Mouse (Mus musculus) forebrain, postnatal 0 days (tissue): Measurements from ENCODE around the gene Fbxo2. TPM values are rescaled to one million over a fixed set of nuclear protein-coding genes. Genes with fewer than 3 reads are reported as not detected.

Source experiments
- ATAC-seq: fragments of 200-750 bp; cut with Nextera tagmentation; 2 replicates; pipeline ENCODE4 v1.8.0; 2017; ENCODE audit warnings: mild to moderate bottlenecking, moderate library complexity
- DNase-seq: peaks from one replicate; pipeline ENCODE4 v3.0.0-alpha.2; 2015
- H3K27ac ChIP-seq: fragments of 300-500 bp; sonication (generic); 2 replicates; pipeline ENCODE4 v1.5.1; 2014; ENCODE audit warnings: low read depth, mild to moderate bottlenecking, antibody characterized with exemption, low read length, moderate library complexity, mixed read lengths
- H3K27me3 ChIP-seq: fragments of 300-500 bp; sonication (generic); 2 replicates; pipeline ENCODE4 v1.6.1; 2014; ENCODE audit warnings: mild to moderate bottlenecking, low read length, mixed read lengths; ENCODE audit not compliant: insufficient read depth
- H3K36me3 ChIP-seq: fragments of 300-500 bp; sonication (generic); 2 replicates; pipeline ENCODE4 v1.6.1; 2014; ENCODE audit warnings: mild to moderate bottlenecking, moderate library complexity; ENCODE audit not compliant: insufficient read depth
- H3K4me1 ChIP-seq: fragments of 300-500 bp; sonication (generic); 2 replicates; pipeline ENCODE4 v1.6.1; 2014; ENCODE audit warnings: antibody characterized with exemption; ENCODE audit not compliant: insufficient read depth
- H3K4me2 ChIP-seq: fragments of 300-500 bp; sonication (generic); 2 replicates; pipeline ENCODE4 v1.6.1; 2014; ENCODE audit warnings: low read depth, mild to moderate bottlenecking, moderate library complexity
- H3K4me3 ChIP-seq: fragments of 300-500 bp; sonication (generic); 2 replicates; pipeline ENCODE4 v1.5.1; 2014; ENCODE audit warnings: low read depth, low read length, mixed read lengths
- H3K9ac ChIP-seq: fragments of 300-500 bp; sonication (generic); 2 replicates; pipeline ENCODE4 v1.6.1; 2014; ENCODE audit warnings: mild to moderate bottlenecking
- H3K9me3 ChIP-seq: fragments of 300-500 bp; sonication (generic); 2 replicates; pipeline ENCODE4 v1.6.1; 2016; ENCODE audit warnings: low read length
- CTCF ChIP-seq: sonication (generic); IDR thresholded peaks from 2 replicates; pipeline ENCODE4 v1.5.1; 2016; ENCODE audit warnings: antibody characterized with exemption, control low read depth, low read depth
- WGBS: fragments of 180-500 bp; shearing (Covaris S2); extraction: QIAGEN DNeasy Blood & Tissue Kit; methylation state at CpG from one replicate; pipeline ENCODE4 v1.1.7; 2014; 5-methylcytosine and 5-hydroxymethylcytosine counted together
- polyA plus RNA-seq: library from polyadenylated mRNA; unstranded; fragments of >200 nt; fragmentation: Nextera tagmentation; extraction: Ambion mirVana; gene quantifications from 2 replicates; pipeline ENCODE4 v1.2.1, GENCODE M21; 2015
- total RNA-seq: library from RNA; depleted of rRNA; stranded (reverse); fragments of >200 nt; gene quantifications from 2 replicates; pipeline ENCODE4 v1.2.3, GENCODE M21; 2014

Gene Fbxo2
- total and polyA plus RNA-seq, 2 experiments from 2014 or later, result 11.9 to 15.6 TPM

DNA sequence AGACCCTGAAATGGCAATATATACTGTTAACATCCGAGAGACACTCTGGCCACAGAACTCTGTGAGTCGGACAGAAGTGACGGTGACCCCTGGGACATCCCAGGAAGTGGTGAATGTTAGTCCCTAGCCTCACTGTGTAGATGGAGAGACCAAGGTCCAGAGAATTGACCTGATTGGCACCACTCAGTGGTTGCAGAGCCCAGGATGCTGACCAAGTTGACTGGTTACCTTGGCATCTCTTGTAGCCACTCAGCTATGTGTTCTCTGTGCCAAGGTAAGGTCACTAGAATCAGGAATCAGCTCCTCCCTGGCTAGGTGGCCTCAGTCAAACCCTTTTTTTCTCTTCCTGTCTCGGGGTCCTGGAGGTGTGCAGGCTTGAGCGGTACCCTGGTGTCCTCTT, 16.7 kb upstream of the Fbxo2 start:
- Histone ChIP-seq H3K9me3 (no peaks in the 10 kb centered on the region), H3K9ac (no peak overlapping the region), H3K36me3 (peaks cover 35% of the 10 kb centered on the region), H3K4me2 (no peak overlapping the region), H3K27me3 (no peaks in the 10 kb centered on the region), H3K27ac (no peak overlapping the region), H3K4me1 (no peaks in the 10 kb centered on the region), H3K4me3 (no peak overlapping the region)
- TF ChIP-seq CTCF, result no peak
- ATAC-seq, result no peak
- DNase-seq, result no peak
- 88% methylated on average over 5 of the region's 5 CpGs for WGBS

DNA sequence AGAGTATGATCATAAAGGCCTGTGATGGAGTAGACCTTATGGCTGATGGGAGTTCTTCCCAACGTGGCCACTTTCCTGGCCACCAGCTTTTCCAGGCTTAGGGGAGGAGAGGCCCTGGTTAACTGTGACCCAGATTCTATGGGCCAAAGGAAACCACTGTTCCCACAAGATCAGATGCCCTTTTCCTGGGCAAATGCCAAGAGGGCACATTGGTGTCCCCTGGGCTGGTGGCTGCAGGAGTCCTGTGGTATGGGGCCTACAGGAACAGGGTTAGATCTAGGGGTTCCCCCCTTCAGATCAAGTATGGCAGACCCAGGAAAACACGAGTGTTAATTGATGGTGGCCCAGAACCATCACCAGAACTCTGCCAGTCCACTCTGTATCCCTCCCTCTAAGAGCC, 12.7 kb upstream of the Fbxo2 start:
- WGBS, result 82% methylated on average over 2 of the region's 2 CpGs

DNA sequence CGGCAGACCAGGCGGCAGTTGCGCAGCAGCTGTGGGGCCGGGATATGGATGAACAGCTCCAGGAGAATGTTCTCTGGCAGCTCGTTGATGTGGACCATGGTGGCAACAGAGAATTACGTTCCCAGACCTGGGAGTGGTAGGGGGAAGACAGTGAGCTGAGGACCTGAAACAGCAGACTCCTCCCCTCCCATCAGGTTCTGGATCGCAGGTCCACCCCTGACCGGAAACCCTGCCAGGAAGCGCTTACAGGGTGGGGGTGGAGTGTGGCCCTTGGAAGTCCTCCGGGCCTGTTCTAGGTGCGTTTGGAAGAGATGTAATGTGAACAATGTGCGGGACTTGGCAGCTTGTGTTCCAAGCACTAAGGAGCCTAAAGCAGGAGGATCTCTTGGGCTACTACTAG, 10.9 kb upstream of the Fbxo2 start:
- Histone ChIP-seq H3K4me2 (no peak overlapping the region), H3K36me3 (peaks cover 51% of the 10 kb centered on the region), H3K4me3 (no peak overlapping the region), H3K9ac (no peak overlapping the region), H3K9me3 (no peaks in the 10 kb centered on the region), H3K4me1 (no peaks in the 10 kb centered on the region), H3K27ac (no peak overlapping the region), H3K27me3 (no peaks in the 10 kb centered on the region)
- DNase-seq (no peak), ATAC-seq (no peak)
- WGBS, result 81% methylated on average over 12 of the region's 12 CpGs
- TF ChIP-seq CTCF, result no peak

More for the DNA sequence above, 12.7 kb upstream of the Fbxo2 start:
- H3K27ac ChIP-seq, result no peak overlapping the region
- no peaks in the 10 kb centered on the region for H3K4me1 ChIP-seq
- no peak overlapping the region for H3K9ac ChIP-seq
- H3K9me3 ChIP-seq, result no peaks in the 10 kb centered on the region
- no peak for TF ChIP-seq CTCF
- ATAC-seq, result no peak
- DNase-seq, result no peak
- no peaks in the 10 kb centered on the region for H3K27me3 ChIP-seq
- no peak overlapping the region for H3K4me2 ChIP-seq
- peaks cover 37% of the 10 kb centered on the region for H3K36me3 ChIP-seq
- no peak overlapping the region for H3K4me3 ChIP-seq

DNA sequence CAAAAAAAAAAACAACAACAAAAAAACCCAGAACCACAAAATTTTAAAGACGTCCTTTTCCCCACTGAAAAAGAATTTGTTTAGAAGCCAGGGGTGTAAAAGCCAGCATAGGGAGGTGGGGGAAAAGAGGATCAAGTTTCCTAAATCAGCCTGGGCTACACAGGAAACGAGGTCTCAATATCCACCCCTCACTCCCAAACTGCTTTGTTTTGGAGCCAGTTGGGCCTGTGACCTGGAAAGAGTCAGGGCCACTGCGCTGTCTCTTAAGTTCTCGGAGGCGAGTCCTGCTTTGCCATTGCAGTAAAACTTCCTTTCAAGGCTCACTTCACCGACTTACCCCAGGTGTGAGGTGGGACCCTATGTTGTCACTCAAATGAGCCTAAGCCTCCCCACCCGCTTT, 10.2 kb upstream of the Fbxo2 start:
- Histone ChIP-seq H3K4me1 (no peaks in the 10 kb centered on the region), H3K4me2 (no peak overlapping the region), H3K27me3 (no peaks in the 10 kb centered on the region), H3K4me3 (no peak overlapping the region), H3K36me3 (peaks cover 46% of the 10 kb centered on the region), H3K27ac (no peak overlapping the region), H3K9me3 (no peaks in the 10 kb centered on the region), H3K9ac (no peak overlapping the region)
- 66% methylated on average over 7 of the region's 7 CpGs for WGBS
- ATAC-seq (no peak), DNase-seq (no peak)
- no peak for TF ChIP-seq CTCF

DNA sequence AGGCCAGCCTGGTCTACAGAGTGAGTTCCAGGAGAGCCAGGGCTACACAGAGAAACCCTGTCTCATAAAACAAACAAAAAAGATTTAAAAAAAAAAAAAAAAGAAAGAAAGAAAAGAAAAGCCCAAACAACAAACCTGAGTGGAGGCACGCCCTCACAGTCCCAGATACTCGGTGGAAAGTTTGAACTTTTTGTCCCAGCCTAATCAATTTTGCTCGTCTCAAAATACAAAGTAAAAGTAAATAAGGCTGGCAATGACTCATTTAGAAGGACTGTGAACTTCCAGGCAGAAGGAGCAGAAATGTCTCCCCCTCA, 9.5 kb upstream of the Fbxo2 start:
- ATAC-seq, result no peak
- Histone ChIP-seq H3K9me3 (no peaks in the 10 kb centered on the region), H3K27ac (no peak overlapping the region), H3K27me3 (no peaks in the 10 kb centered on the region), H3K4me2 (peak overlapping the region; percentile 99), H3K4me1 (no peaks in the 10 kb centered on the region), H3K36me3 (peaks cover 46% of the 10 kb centered on the region), H3K4me3 (peak overlapping the region; percentile 54), H3K9ac (peak overlapping the region; percentile 73; the same call in 1 of the 2 replicates)
- no peak for DNase-seq
- no peak for TF ChIP-seq CTCF
- WGBS, result 34% methylated on average over 3 of the region's 3 CpGs

DNA sequence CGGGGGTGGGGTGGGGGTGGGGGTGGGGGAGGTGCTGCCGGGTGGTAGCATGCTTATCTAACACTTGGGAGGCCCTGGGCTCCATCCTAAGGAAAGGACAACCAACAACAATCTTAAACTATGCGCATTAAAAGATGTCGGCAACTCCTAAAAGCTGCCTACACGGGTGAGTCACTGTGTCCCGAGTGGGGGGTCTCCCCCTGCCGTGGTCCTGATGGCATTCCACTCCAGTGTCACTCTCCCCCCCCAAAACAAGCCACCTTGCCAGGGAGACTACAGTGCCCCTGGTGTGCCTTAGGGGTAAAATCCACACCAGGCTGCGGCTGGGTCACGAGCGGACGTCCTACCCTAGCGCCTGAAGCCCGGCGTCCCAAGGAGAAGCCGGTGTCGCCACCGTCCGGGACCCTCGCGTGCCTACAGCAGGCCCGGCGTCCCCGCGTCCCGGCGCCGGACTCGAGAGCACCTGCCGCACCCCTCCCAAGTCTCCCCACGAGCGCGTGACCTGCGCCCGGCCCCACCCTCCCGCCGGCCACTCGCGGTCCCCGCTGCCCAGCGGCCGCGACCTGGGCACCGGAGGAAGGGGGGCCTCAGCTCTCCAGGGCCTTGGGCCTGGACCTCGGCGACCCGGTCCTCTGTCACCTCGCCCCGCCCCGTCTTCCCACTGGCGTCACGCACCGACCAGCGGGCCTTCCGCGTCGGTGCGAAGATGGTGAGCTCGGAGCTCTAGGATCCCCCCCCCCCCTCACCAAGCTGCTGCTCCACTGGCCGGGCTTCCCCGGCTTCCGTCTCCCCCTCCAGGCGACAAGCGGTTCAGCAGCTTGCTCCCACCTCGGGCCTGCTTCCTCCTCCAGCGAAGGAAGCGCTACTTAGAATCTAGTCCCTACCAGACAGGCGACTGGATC, 8.9 kb upstream of the Fbxo2 start, which contains the start of gene Fbxo6:
Gene Fbxo6 (minus strand): TSS at position 874 of the 902 bp plus-strand sequence.
- H3K9me3 ChIP-seq, result no peaks in the 10 kb centered on the region
- H3K4me3 ChIP-seq, result peak within 1 kb of the TSS; percentile 54
- ATAC-seq (peak; percentile 95), DNase-seq (peak; percentile 93)
- peak; percentile 79 for TF ChIP-seq CTCF
- H3K4me2 ChIP-seq, result peak within 1 kb of the TSS; percentile 99
- H3K4me1 ChIP-seq, result no peaks in the 10 kb centered on the region
- under 1% methylated on average over 63 of the region's 67 CpGs for WGBS
- peak within 1 kb of the TSS; percentile 73 for H3K9ac ChIP-seq
- H3K27me3 ChIP-seq, result no peaks in the 10 kb centered on the region
- peak within 1 kb of the TSS; percentile 92 for H3K27ac ChIP-seq
- H3K36me3 ChIP-seq, result peaks cover 46% of the 10 kb centered on the region

DNA sequence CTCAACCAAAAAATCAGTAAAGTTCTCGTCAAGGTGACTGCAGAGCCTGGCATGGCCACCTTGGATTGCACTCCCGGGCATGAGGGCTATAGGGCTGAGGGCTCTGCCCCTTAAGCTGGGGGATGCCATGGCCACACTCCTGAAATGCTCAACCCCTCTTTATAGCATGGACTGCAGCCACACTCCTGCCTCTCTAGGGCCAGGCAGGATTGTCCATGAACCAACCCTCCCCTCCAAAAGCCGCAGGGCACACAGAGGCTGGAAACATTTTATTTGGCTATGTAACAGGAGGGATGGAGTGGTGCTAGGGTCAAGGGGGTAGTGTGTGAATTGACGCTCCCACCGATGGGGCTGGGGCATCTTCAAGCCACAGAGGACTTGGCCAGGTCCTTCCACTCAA, 7.9 kb upstream of the Fbxo2 start:
- 82% methylated on average over 5 of the region's 5 CpGs for WGBS
- H3K9me3 ChIP-seq, result no peaks in the 10 kb centered on the region
- no peak for TF ChIP-seq CTCF
- H3K27ac ChIP-seq, result peak overlapping the region; percentile 92
- DNase-seq (no peak), ATAC-seq (no peak)
- H3K4me2 ChIP-seq, result no peak overlapping the region
- no peak overlapping the region for H3K9ac ChIP-seq
- H3K36me3 ChIP-seq, result peaks cover 45% of the 10 kb centered on the region
- H3K4me3 ChIP-seq, result no peak overlapping the region
- 0 out of 2 replicates have a peak, but pooled peaks cover 4% of the 10 kb centered on the region for H3K4me1 ChIP-seq
- no peaks in the 10 kb centered on the region for H3K27me3 ChIP-seq
